9 mouse cellular contexts compared by ENCODE assay signal in the genomic region with DNA sequence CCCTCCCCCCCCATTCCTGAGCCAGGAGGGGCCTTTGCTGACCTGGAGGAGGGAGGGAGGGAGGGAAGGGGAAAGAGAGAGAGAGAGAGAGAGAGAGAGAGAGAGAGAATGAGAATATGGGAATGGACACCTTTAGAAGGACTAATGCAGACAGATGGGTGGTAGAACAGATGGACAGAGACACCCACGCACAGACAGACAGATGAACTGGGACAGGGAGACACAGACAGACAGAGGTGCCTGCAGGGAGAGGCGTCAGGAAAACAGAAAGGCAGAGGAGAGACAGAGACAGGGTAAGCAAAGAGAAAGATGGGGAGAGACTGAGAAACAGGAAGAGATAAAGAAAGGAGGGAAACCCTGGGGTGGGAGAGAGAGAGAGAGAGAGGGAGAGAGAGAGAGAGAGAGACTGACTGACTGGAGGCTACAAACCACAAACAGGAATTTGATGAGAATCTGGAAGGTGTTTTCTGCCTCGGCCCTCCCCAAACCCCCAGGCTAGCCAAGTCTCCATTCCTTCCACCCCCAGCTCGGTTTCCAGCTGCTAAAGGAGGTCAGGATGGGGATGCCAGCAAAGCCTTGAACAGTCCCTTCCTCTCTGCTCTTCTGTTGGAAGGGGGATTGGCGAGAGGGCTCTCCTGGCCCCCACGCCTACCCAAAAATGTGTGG. TPM values are rescaled to one million over a fixed set of nuclear protein-coding genes. Genes with fewer than 3 reads are reported as not detected.
DNase-seq lines count a peak whose midpoint lies in the region; ATAC-seq lines count a peak whose summit lies in the region.
"Had no signal": no experiment of that assay in that cellular context is flagged by ENCODE, and none has a peak within 500 bp of the region (broad histone marks: within the 10 kb centered on the region; RNA-seq: fewer than 3 reads in every experiment).

No protein-coding gene starts in this region.

- peak overlapping the region; percentile 2; the same call in 1 of the 2 replicates for H3K27ac ChIP-seq in forebrain, embryonic 12.5 days
- no peak overlapping the region for H3K27ac ChIP-seq in forebrain, embryonic 16.5 days (ENCODE audit: low read length)
- H3K27ac ChIP-seq in embryonic facial prominence, embryonic 13.5 days, result peak overlapping the region; percentile 71
- H3K27ac ChIP-seq in midbrain, embryonic 13.5 days, result no peak overlapping the region

- WGBS in forebrain, embryonic 12.5 days, result 60% methylated on average over 6 of the region's 6 CpGs
- WGBS in forebrain, embryonic 16.5 days, result 66% methylated on average over 6 of the region's 6 CpGs
- WGBS in embryonic facial prominence, embryonic 13.5 days, result 26% methylated on average over 6 of the region's 6 CpGs
- 67% methylated on average over 6 of the region's 6 CpGs for WGBS in midbrain, embryonic 13.5 days

- no peaks in the 10 kb centered on the region for H3K27me3 ChIP-seq in forebrain, embryonic 12.5 days
- no peaks in the 10 kb centered on the region for H3K27me3 ChIP-seq in forebrain, embryonic 16.5 days (replicated peaks; ENCODE audit: control insufficient read depth, insufficient read depth, low read length)
- H3K27me3 ChIP-seq in embryonic facial prominence, embryonic 13.5 days, result no peaks in the 10 kb centered on the region
- H3K27me3 ChIP-seq in midbrain, embryonic 13.5 days, result no peaks in the 10 kb centered on the region
- H3K27me3 ChIP-seq: lung, embryonic 15.5 days had no signal

- H3K4me1 ChIP-seq in forebrain, embryonic 12.5 days, result peaks cover 96% of the 10 kb centered on the region
- peaks cover 87% of the 10 kb centered on the region for H3K4me1 ChIP-seq in forebrain, embryonic 16.5 days (replicated peaks; ENCODE audit: control insufficient read depth, insufficient read depth, low read length)
- peaks cover 96% of the 10 kb centered on the region for H3K4me1 ChIP-seq in embryonic facial prominence, embryonic 13.5 days
- peaks cover 97% of the 10 kb centered on the region for H3K4me1 ChIP-seq in midbrain, embryonic 13.5 days (replicated peaks)

- peak; percentile 13 for DNase-seq in kidney, postnatal 10 days
- DNase-seq in kidney, adult 18-20 months, result no peak
- no peak for DNase-seq in natural killer cell, adult 2 months (ENCODE audit: low spot score in 2 of 2)
- DNase-seq in gastrocnemius, adult 18-20 months (ENCODE audit: low spot score), result no peak

- H3K36me3 ChIP-seq in forebrain, embryonic 12.5 days (replicated peaks), result no peaks in the 10 kb centered on the region; the same call in 1 of the 2 replicates
- H3K36me3 ChIP-seq in forebrain, embryonic 16.5 days (ENCODE audit: control insufficient read depth, insufficient read depth), result no peaks in the 10 kb centered on the region
- no peaks in the 10 kb centered on the region for H3K36me3 ChIP-seq in embryonic facial prominence, embryonic 13.5 days
- H3K36me3 ChIP-seq in midbrain, embryonic 13.5 days, result no peaks in the 10 kb centered on the region
- H3K36me3 ChIP-seq: lung, embryonic 15.5 days had no signal

- no peak overlapping the region; the same call in 1 of the 2 replicates for H3K9ac ChIP-seq in forebrain, embryonic 12.5 days
- no peak overlapping the region for H3K9ac ChIP-seq in forebrain, embryonic 16.5 days (replicated peaks; ENCODE audit: low read depth, low read length)
- H3K9ac ChIP-seq in embryonic facial prominence, embryonic 13.5 days, result peak overlapping the region; percentile 61
- H3K9ac ChIP-seq in midbrain, embryonic 13.5 days (replicated peaks), result peak overlapping the region; percentile 42; the same call in 1 of the 2 replicates
- H3K9ac ChIP-seq: lung, embryonic 15.5 days had no signal

- ATAC-seq in forebrain, embryonic 12.5 days (ENCODE audit: low FRiP score), result no peak
- ATAC-seq in forebrain, embryonic 16.5 days, result no peak
- ATAC-seq in embryonic facial prominence, embryonic 13.5 days (ENCODE audit: insufficient number of reproducible peaks, insufficient read depth, low FRiP score, low TSS enrichment, low read depth), result no peak
- ATAC-seq in midbrain, embryonic 13.5 days, result no peak

- H3K4me3 ChIP-seq in forebrain, embryonic 12.5 days (replicated peaks), result no peak overlapping the region
- H3K4me3 ChIP-seq in forebrain, embryonic 16.5 days (replicated peaks; ENCODE audit: low read length), result no peak overlapping the region
- no peak overlapping the region for H3K4me3 ChIP-seq in embryonic facial prominence, embryonic 13.5 days
- no peak overlapping the region for H3K4me3 ChIP-seq in midbrain, embryonic 13.5 days (replicated peaks)
- H3K4me3 ChIP-seq: lung, embryonic 15.5 days had no signal

- no peaks in the 10 kb centered on the region for H3K9me3 ChIP-seq in forebrain, embryonic 12.5 days
- no peaks in the 10 kb centered on the region for H3K9me3 ChIP-seq in forebrain, embryonic 16.5 days (ENCODE audit: control insufficient read depth, low read length)
- no peaks in the 10 kb centered on the region for H3K9me3 ChIP-seq in embryonic facial prominence, embryonic 13.5 days
- no peaks in the 10 kb centered on the region for H3K9me3 ChIP-seq in midbrain, embryonic 13.5 days
- H3K9me3 ChIP-seq: lung, embryonic 15.5 days had no signal

- no peak overlapping the region for H3K4me2 ChIP-seq in forebrain, embryonic 12.5 days
- H3K4me2 ChIP-seq in forebrain, embryonic 16.5 days (ENCODE audit: low read length), result no peak overlapping the region
- peak overlapping the region; percentile 94 for H3K4me2 ChIP-seq in embryonic facial prominence, embryonic 13.5 days
- H3K4me2 ChIP-seq in midbrain, embryonic 13.5 days (replicated peaks), result no peak overlapping the region

RNA-seq across cellular contexts. Expression of a gene that starts 6.7 kb away (rescaled TPM):
- 7.2 and 8.1 TPM in 2 replicates for polyA plus RNA-seq in forebrain, embryonic 12.5 days (2016; fragmentation: Nextera tagmentation; extraction: Ambion mirVana)
- polyA plus RNA-seq in forebrain, embryonic 16.5 days (2015; fragmentation: Nextera tagmentation; extraction: Ambion mirVana), result 13.0 and 13.7 TPM in 2 replicates
- polyA plus RNA-seq in embryonic facial prominence, embryonic 13.5 days (2015; fragmentation: Nextera tagmentation; extraction: Ambion mirVana), result 12.8 and 14.3 TPM in 2 replicates
- polyA plus RNA-seq in midbrain, embryonic 13.5 days (2015; fragmentation: Nextera tagmentation; extraction: Ambion mirVana), result 10.4 and 12.6 TPM in 2 replicates
- total RNA-seq in gastrocnemius, adult 18-20 months (2021), result 10 to 100 TPM; 40.6 to 41.6 TPM

RNA-seq across cellular contexts. Expression of a gene that starts 43.8 kb away (rescaled TPM):
- 0.12 and 0.20 TPM in 2 replicates for polyA plus RNA-seq in forebrain, embryonic 12.5 days (2016; fragmentation: Nextera tagmentation; extraction: Ambion mirVana)
- not detected in 2 replicates for polyA plus RNA-seq in forebrain, embryonic 16.5 days (2015; fragmentation: Nextera tagmentation; extraction: Ambion mirVana)
- polyA plus RNA-seq in embryonic facial prominence, embryonic 13.5 days (2015; fragmentation: Nextera tagmentation; extraction: Ambion mirVana), result 0.10 and 0.28 TPM in 2 replicates
- polyA plus RNA-seq in midbrain, embryonic 13.5 days (2015; fragmentation: Nextera tagmentation; extraction: Ambion mirVana), result 0.12 TPM in 1 of 2 replicates, not detected in the other
- total RNA-seq in gastrocnemius, adult 18-20 months (2021), result under 1 TPM; 0.09 to 0.14 TPM

Comparison
In these comparisons a context has a peak if more than half of its experiments do, and no peak if none do; other contexts are left out.
1. H3K27ac ChIP-seq: peak in forebrain, embryonic 12.5 days (single experiment) and embryonic facial prominence, embryonic 13.5 days (single experiment); none in forebrain, embryonic 16.5 days (single experiment) and midbrain, embryonic 13.5 days (single experiment).
2. H3K9ac ChIP-seq: peak in embryonic facial prominence, embryonic 13.5 days (single experiment) and midbrain, embryonic 13.5 days (single experiment); none in forebrain, embryonic 12.5 days (single experiment) and forebrain, embryonic 16.5 days (single experiment).